Mouse (Mus musculus) midbrain, embryonic 16.5 days (tissue): Measurements from ENCODE around the gene Dynll1. TPM values are rescaled to one million over a fixed set of nuclear protein-coding genes. Genes with fewer than 3 reads are reported as not detected.

Experiments
- ATAC-seq: fragments of 200-750 bp; cut with Nextera tagmentation; 2 replicates; pipeline ENCODE4 v1.8.0; 2017; ENCODE audit warnings: moderate TSS enrichment
- H3K27ac ChIP-seq: fragments of 300-500 bp; sonication (generic); 2 replicates; pipeline ENCODE4 v1.5.1; 2014; ENCODE audit warnings: mild to moderate bottlenecking, low read length, mixed read lengths
- H3K27me3 ChIP-seq: fragments of 300-500 bp; sonication (generic); 2 replicates; pipeline ENCODE4 v1.6.1; 2014; ENCODE audit warnings: low read depth, low read length, mixed read lengths; ENCODE audit not compliant: control insufficient read depth, insufficient read depth
- H3K36me3 ChIP-seq: fragments of 300-500 bp; sonication (generic); 2 replicates; pipeline ENCODE4 v1.6.1; 2014; ENCODE audit warnings: mild to moderate bottlenecking, low read length, moderate library complexity, mixed read lengths; ENCODE audit not compliant: control insufficient read depth, insufficient read depth
- H3K4me1 ChIP-seq: fragments of 300-500 bp; sonication (generic); 2 replicates; pipeline ENCODE4 v1.6.1; 2014; ENCODE audit warnings: mild to moderate bottlenecking, low read length, mixed read lengths; ENCODE audit not compliant: control insufficient read depth, insufficient read depth
- H3K4me2 ChIP-seq: fragments of 300-500 bp; sonication (generic); 2 replicates; pipeline ENCODE4 v1.6.1; 2014; ENCODE audit warnings: mild to moderate bottlenecking, low read length, mixed read lengths
- H3K4me3 ChIP-seq: fragments of 300-500 bp; sonication (generic); 2 replicates; pipeline ENCODE4 v1.5.1; 2014; ENCODE audit warnings: low read depth, mild to moderate bottlenecking, low read length, moderate library complexity, mixed read lengths
- H3K9ac ChIP-seq: fragments of 300-500 bp; sonication (generic); 2 replicates; pipeline ENCODE4 v1.6.1; 2014; ENCODE audit warnings: low read depth, low read length, mixed read lengths
- H3K9me3 ChIP-seq: fragments of 300-500 bp; sonication (generic); replicated peaks from 2 replicates; pipeline ENCODE4 v1.6.1; 2014; ENCODE audit warnings: mild to moderate bottlenecking, low read length, mixed read lengths; ENCODE audit not compliant: control insufficient read depth, poor library complexity, severe bottlenecking
- WGBS: fragments of 180-500 bp; shearing (Covaris S2); extraction: QIAGEN DNeasy Blood & Tissue Kit; methylation state at CpG from one replicate; pipeline ENCODE4 v1.1.7; 2014; 5-methylcytosine and 5-hydroxymethylcytosine counted together
- polyA plus RNA-seq: library from polyadenylated mRNA; unstranded; fragments of >200 nt; fragmentation: Nextera tagmentation; extraction: Ambion mirVana; gene quantifications from 2 replicates; pipeline ENCODE4 v1.2.1, GENCODE M21; 2015

Dynll1 gene
- 1,084 and 1,126 TPM in 2 replicates for polyA plus RNA-seq

DNA sequence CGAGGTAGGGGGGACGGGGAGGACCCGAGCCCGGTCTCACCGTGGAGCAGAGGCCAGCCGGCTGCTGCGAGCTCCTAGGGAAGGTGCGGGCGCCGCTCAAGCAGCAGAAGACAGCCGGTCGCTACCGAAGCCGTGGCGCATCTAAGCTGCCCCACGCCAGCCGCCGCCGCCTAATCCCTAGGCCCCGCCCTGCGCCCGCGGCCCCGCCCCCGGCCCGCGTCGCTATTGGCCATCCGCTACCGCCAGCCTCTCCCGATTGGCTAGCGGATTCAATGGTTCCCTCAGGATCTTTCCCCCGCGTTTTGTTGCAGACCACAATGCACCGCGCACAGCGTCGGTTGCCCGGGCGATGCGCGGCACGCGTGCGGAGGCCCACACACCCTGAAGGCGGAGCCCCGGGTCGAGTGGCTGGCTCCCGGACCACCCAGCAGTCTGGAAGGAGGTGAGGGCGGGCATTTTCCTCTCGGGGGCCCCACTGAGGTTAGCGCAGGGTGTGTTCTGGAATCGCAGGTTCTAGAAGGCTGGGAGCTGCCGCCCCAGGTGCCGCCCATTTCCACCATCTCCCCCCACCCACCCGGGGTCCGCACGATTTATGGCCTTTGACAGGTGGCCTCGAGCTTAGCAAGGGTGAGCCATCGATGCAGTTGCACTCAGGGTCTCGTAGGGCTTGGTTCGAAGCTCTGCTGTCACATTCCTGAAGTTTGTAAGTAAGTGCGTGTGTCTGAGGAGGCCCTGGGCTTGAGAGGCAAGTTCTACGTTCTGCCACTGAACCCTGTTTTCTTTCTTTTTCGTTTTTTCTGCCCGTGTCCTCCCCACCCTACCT, at the start of gene Dynll1:
TSS of gene Dynll1 (minus strand) at position 208 of the 823 bp plus-strand sequence.
- no peaks in the 10 kb centered on the region for H3K27me3 ChIP-seq
- under 1% methylated on average over 60 of the region's 66 CpGs for WGBS
- H3K27ac ChIP-seq = peak within 1 kb of the TSS; percentile 89
- H3K4me1 ChIP-seq = peaks cover 20% of the 10 kb centered on the region
- peaks cover 15% of the 10 kb centered on the region for H3K36me3 ChIP-seq
- peak within 1 kb of the TSS; percentile 72 for H3K4me3 ChIP-seq
- peak within 1 kb of the TSS; percentile 73 for H3K9ac ChIP-seq
- peak within 1 kb of the TSS; percentile 82 for H3K4me2 ChIP-seq
- ATAC-seq = peak; percentile 98
- no peaks in the 10 kb centered on the region for H3K9me3 ChIP-seq

DNA sequence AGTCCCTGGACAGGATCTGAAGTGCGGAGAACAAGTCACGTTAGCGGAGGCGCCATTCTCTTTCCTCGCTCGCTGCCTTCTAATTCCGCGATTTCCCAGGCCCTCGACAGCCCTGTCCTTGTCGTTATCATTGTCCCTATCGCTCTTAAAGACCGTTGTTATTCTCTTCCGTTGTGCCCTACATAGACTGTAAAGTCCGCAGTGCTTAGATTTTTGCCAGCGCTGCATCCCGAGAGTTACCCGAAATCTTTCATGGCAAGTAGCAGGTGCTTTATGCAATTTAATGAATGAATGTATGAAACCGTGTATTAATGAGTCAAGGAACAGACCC, 48.4 kb upstream of the Dynll1 start:
- H3K27ac ChIP-seq = peak overlapping the region; percentile 81
- peaks cover 15% of the 10 kb centered on the region for H3K4me1 ChIP-seq
- H3K9ac ChIP-seq = peak overlapping the region; percentile 60
- peaks cover 13% of the 10 kb centered on the region for H3K36me3 ChIP-seq
- H3K9me3 ChIP-seq = no peaks in the 10 kb centered on the region
- under 1% methylated on average over 18 of the region's 18 CpGs for whole genome bisulfite sequencing
- ATAC-seq = peak; percentile 44
- H3K27me3 ChIP-seq = no peaks in the 10 kb centered on the region
- peak overlapping the region; percentile 62 for H3K4me2 ChIP-seq
- H3K4me3 ChIP-seq = peak overlapping the region; percentile 93

DNA sequence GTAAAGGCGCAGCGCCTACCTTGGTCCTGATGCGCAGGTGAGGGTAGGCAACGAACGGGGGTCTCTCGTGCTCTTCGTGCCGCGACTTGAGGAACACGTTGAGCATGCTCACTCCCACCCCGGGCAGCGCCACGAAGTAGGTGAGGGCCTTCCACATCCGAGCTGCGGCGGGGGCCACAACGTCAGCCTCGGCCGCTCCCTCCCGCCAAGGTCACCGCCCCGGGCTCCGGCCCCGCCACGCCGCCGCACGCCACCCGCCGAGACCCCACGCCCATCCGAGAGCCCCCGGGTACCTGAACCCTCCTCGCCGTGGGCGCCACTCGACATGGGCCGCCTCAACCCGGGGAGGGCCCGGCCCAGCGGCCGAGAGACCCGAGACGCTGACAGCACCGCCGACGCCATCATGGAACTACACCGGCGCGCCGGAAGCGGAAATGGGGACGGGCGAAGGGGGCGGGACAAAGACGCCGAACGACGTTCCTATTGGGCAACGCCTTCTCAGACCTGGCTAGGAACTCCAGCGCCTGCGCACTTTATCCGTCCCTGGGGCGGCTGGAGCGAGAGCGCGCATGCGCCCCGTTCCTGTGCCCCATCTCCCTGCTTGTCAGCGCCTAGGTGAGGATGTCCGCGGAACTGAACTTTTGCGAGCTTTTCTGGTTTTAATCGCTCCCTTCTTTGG, 47.9 kb upstream of the Dynll1 start, which contains the start of gene Cox6a1:
TSS of gene Cox6a1 (minus strand) at position 436 of the 679 bp plus-strand sequence.
- H3K4me2 ChIP-seq = peak within 1 kb of the TSS; percentile 94
- H3K27me3 ChIP-seq = no peaks in the 10 kb centered on the region
- peak within 1 kb of the TSS; percentile 88 for H3K9ac ChIP-seq
- H3K4me1 ChIP-seq = peaks cover 15% of the 10 kb centered on the region
- peaks cover 16% of the 10 kb centered on the region for H3K36me3 ChIP-seq
- peak within 1 kb of the TSS; percentile 81 for H3K27ac ChIP-seq
- peak within 1 kb of the TSS; percentile 93 for H3K4me3 ChIP-seq
- ATAC-seq = peak; percentile 93
- WGBS = under 1% methylated on average over 71 of the region's 74 CpGs
- no peaks in the 10 kb centered on the region for H3K9me3 ChIP-seq

DNA sequence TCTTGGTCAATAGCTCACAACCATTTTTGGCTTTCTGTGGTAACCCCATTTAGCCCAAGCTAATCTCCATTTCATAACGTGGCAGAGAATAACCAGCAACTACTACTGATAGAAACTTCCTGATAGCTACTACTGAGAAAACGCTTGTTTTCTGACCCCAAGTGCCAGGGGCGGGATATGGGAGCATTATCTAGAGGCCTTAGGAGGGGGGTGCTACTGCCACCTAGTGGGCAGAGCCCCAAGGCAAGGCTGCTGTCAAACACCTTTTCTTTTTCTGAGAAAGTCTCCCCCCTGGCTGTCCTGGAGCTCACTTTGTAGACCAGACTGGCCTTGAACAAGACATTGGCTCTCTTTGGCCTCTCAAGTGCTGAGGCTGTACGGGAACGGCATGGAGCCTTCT, 46.8 kb upstream of the Dynll1 start:
- WGBS = under 1% methylated on average over 5 of the region's 5 CpGs
- Histone ChIP-seq H3K4me3 (peak overlapping the region; percentile 93), H3K9me3 (no peaks in the 10 kb centered on the region), H3K36me3 (peaks cover 23% of the 10 kb centered on the region), H3K4me1 (peaks cover 16% of the 10 kb centered on the region), H3K4me2 (peak overlapping the region; percentile 94), H3K27ac (no peak overlapping the region), H3K9ac (no peak overlapping the region), H3K27me3 (no peaks in the 10 kb centered on the region)
- ATAC-seq = no peak

DNA sequence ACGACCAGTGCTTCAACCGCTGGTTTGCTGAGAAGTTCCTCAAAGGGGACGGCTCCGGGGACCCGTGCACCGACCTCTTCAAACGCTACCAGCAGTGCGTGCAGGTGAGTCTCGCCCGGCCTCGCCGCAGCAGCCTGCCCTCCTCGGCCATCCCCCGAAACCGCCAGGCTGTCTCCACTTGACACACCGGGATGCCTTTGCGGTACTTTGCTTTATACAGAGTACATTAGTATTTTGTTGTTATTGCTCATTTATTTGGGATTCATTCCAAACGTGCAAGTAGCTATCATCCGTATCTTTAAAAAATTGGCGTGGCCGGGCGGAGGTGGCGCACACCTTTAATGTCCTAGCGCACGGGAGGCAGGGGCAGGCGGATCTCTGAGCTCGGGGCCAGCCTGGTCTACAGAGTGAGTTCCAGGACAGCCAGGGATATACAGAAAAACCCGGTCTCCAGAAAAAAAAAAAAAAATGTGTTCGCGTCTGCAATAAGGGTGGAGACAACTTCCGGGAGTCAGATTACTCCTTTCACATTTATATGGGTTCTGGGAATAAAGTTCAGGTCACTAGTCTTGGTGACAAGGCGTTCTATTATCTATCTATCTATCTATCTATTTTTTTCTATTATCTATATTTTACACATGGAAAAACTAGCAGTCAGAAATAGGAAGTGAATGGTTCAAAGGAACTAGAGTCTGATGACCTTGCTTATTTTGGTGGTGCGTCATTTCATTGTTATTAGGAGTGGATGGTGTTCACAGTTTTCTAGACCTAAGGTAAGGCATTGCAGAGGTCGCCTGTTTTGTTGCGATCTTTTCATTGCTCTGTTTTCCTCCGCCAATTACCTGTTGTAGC, 40.7 kb upstream of the Dynll1 start:
- Histone ChIP-seq H3K27me3 (no peaks in the 10 kb centered on the region), H3K4me3 (peak overlapping the region; percentile 84), H3K9me3 (no peaks in the 10 kb centered on the region), H3K27ac (peak overlapping the region; percentile 84), H3K9ac (peak overlapping the region; percentile 87), H3K36me3 (peaks cover 27% of the 10 kb centered on the region), H3K4me2 (peak overlapping the region; percentile 73), H3K4me1 (peaks cover 24% of the 10 kb centered on the region)
- peak; percentile 16; the same call in 1 of the 2 replicates for ATAC-seq
- 13% methylated on average over 36 of the region's 36 CpGs for WGBS

DNA sequence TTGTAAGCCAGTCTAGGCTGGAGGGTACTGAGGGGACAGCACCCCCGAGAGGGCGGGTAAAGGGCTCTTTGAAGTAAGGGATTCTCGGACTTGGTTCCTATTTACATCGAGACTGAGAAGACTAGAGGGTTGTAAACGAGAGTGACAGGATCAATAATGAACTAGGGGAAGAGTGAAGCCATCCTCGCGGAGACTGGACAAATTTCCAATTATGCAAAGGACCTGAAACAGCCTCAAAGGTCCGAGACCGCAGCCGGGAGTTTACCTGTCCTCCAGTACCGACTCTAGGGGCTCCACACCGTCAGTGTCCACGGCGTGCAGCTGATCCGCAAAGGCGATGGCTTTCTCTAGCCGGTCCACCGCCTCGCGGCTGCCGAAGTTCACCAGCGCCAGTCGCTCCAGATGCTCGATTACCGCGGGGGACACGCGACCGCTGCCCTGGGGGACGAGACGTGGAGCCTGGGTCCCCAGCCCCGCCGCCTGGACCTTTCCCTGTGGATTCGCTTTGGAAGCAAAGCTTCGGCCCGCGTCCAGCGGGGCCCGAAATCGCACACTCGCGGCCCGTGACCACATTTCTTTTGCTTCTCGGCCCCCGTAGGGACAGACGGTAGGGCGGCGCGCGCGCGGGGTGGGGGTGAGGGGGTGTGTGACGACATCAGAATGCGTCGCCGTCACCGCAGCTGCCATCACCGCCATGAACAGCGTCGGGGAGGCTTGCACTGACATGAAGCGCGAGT, 39.9 kb upstream of the Dynll1 start, which contains the start of the genes Gatc and Triap1:
TSS of gene Gatc (minus strand) at position 602 of the 737 bp plus-strand sequence.
TSS of gene Triap1 (plus strand) at position 649 of the 737 bp plus-strand sequence.
- under 1% methylated on average over 62 of the region's 62 CpGs for WGBS
- Histone ChIP-seq H3K4me3 (peak within 1 kb of the TSS; percentile 84), H3K36me3 (peaks cover 29% of the 10 kb centered on the region), H3K4me2 (peak within 1 kb of the TSS; percentile 73), H3K27ac (peak within 1 kb of the TSS; percentile 84), H3K9me3 (no peaks in the 10 kb centered on the region), H3K27me3 (no peaks in the 10 kb centered on the region), H3K9ac (peak within 1 kb of the TSS; percentile 87), H3K4me1 (peaks cover 24% of the 10 kb centered on the region)
- ATAC-seq = peak; percentile 91

DNA sequence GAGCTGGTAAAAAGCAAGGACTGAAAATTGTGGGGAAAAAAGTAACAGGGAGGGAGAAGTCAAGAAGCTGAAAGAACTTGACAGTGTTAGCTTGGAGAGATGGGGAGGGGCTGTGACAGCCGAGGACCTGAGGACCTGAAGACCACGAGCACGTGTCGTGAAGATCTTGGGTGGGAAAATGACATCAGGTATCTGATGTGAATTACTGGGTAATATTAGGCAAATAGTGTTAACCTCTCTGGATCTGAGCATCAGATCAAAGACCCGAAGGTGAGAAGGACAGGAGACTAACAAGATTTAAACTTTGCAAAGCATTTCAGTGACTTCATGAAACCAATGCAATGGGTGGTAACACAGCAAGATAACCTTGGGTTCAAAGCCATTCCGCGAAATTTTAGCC, 39.2 kb upstream of the Dynll1 start:
- Histone ChIP-seq H3K9ac (no peak overlapping the region), H3K27me3 (no peaks in the 10 kb centered on the region), H3K4me1 (peaks cover 24% of the 10 kb centered on the region), H3K9me3 (no peaks in the 10 kb centered on the region), H3K4me3 (peak overlapping the region; percentile 84), H3K27ac (no peak overlapping the region), H3K4me2 (peak overlapping the region; percentile 73), H3K36me3 (peaks cover 24% of the 10 kb centered on the region)
- 28% methylated on average over 7 of the region's 7 CpGs for WGBS
- no peak for ATAC-seq

DNA sequence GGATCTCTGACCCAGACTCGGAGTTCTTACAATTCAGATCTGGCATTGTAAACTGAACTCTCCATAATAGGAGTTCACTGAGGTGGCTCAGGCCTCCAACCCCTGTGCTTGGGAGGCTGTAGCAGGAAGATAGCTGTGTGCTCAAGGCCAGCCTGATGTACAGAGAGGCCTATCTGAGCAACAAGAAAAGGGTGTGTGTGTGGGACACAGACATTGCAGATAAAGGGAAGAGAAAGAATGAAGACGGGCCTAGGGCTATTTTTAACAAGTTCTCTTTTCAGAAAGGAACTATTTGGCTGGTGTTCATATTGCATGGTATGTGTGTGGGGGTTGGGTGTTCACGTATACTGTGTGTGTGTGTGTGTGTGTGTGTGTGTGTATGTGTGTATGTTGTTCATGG, 32.8 kb upstream of the Dynll1 start:
- WGBS = 90% methylated on average over 3 of the region's 3 CpGs
- peaks cover 27% of the 10 kb centered on the region for H3K36me3 ChIP-seq
- no peak for ATAC-seq

More for the DNA sequence above, 32.8 kb upstream of the Dynll1 start:
- no peaks in the 10 kb centered on the region for H3K9me3 ChIP-seq
- no peak overlapping the region for H3K27ac ChIP-seq
- H3K4me2 ChIP-seq = no peak overlapping the region
- H3K27me3 ChIP-seq = no peaks in the 10 kb centered on the region
- H3K9ac ChIP-seq = no peak overlapping the region
- peaks cover 15% of the 10 kb centered on the region for H3K4me1 ChIP-seq
- no peak overlapping the region for H3K4me3 ChIP-seq
